11 mouse cellular contexts compared by ENCODE assay signal in genomic region chr14:76628182-76628892, GRCm38 (mm10).
DNase-seq lines count a peak whose midpoint lies in the region; ATAC-seq lines count a peak whose summit lies in the region.
"Had no signal": no experiment of that assay in that cellular context is flagged by ENCODE, and none has a peak within 500 bp of the region (broad histone marks: within the 10 kb centered on the region; RNA-seq: fewer than 3 reads in every experiment).

No protein-coding gene starts in this region.

- H3K4me1 ChIP-seq in midbrain, embryonic 10.5 days = peaks cover 48% of the 10 kb centered on the region
- H3K4me1 ChIP-seq in midbrain, embryonic 16.5 days (ENCODE audit: control insufficient read depth, insufficient read depth, low read length) = peaks cover 19% of the 10 kb centered on the region

- no peaks in the 10 kb centered on the region for H3K36me3 ChIP-seq in midbrain, embryonic 10.5 days
- H3K36me3 ChIP-seq in midbrain, embryonic 16.5 days (ENCODE audit: control insufficient read depth, insufficient read depth, low read length) = no peaks in the 10 kb centered on the region

- no peak overlapping the region for H3K9ac ChIP-seq in midbrain, embryonic 16.5 days (ENCODE audit: low read depth, low read length)

- no peaks in the 10 kb centered on the region for H3K27me3 ChIP-seq in midbrain, embryonic 10.5 days (ENCODE audit: low read depth, poor library complexity, severe bottlenecking)
- no peaks in the 10 kb centered on the region for H3K27me3 ChIP-seq in midbrain, embryonic 16.5 days (ENCODE audit: control insufficient read depth, insufficient read depth, low read depth, low read length)

- H3K27ac ChIP-seq in midbrain, embryonic 10.5 days (replicated peaks) = peak overlapping the region; percentile 34; the same call in 1 of the 2 replicates
- H3K27ac ChIP-seq in midbrain, embryonic 16.5 days (ENCODE audit: low read length) = no peak overlapping the region

- DNase-seq in midbrain, embryonic 10.5 days (ENCODE audit: low spot score) = no peak
- peak; percentile 58 for DNase-seq in cerebellum, adult 8-10 months
- DNase-seq in layer of hippocampus, adult 11-12 months (ENCODE audit: low spot score) = peak; percentile 71
- DNase-seq in right cerebral cortex, postnatal 14 days = peak; percentile 56
- DNase-seq in embryo, embryonic 9.5 days (ENCODE audit: extremely low spot score) = no peak
- DNase-seq in embryo, embryonic 10.5 days (ENCODE audit: low spot score) = no peak
- DNase-seq in MN1 (ENCODE audit: low spot score) = no peak
- DNase-seq: heart, adult 18-20 months; heart, postnatal 4 days; thymus, postnatal 4 days had no signal

- ATAC-seq in midbrain, embryonic 16.5 days = no peak

- no peaks in the 10 kb centered on the region for H3K9me3 ChIP-seq in midbrain, embryonic 10.5 days (replicated peaks)
- H3K9me3 ChIP-seq in midbrain, embryonic 16.5 days (replicated peaks; ENCODE audit: control insufficient read depth, low read length, poor library complexity, severe bottlenecking) = no peaks in the 10 kb centered on the region

- H3K4me3 ChIP-seq in midbrain, embryonic 10.5 days = no peak overlapping the region
- no peak overlapping the region for H3K4me3 ChIP-seq in midbrain, embryonic 16.5 days (ENCODE audit: low read depth, low read length)

- 85% methylated on average over 10 of the region's 10 CpGs for WGBS in midbrain, embryonic 10.5 days
- WGBS in midbrain, embryonic 16.5 days = 74% methylated on average over 10 of the region's 10 CpGs

- H3K4me2 ChIP-seq in midbrain, embryonic 16.5 days (ENCODE audit: low read length) = no peak overlapping the region

Comparison
In these comparisons a context has a peak if more than half of its experiments do, and no peak if none do; other contexts are left out.
1. DNase-seq: peak in cerebellum, adult 8-10 months (single experiment), layer of hippocampus, adult 11-12 months (single experiment) and right cerebral cortex, postnatal 14 days (single experiment); none in midbrain, embryonic 10.5 days (single experiment), embryo, embryonic 9.5 days (single experiment), embryo, embryonic 10.5 days (single experiment) and MN1 (single experiment).